Mouse (Mus musculus) forebrain, embryonic 14.5 days (tissue): ENCODE measurements around the gene Nat8. TPM values are rescaled to one million over a fixed set of nuclear protein-coding genes. Genes with fewer than 3 reads are reported as not detected.
"Not testable (repeated sequence)": the region's sequence is repeated elsewhere in the genome, so short reads cannot be mapped to it uniquely, and the experiment has no call there.

Source experiments
- ATAC-seq: fragments of 200-750 bp; cut with Nextera tagmentation; 2 replicates; pipeline ENCODE4 v1.8.0; 2017; ENCODE audit warnings: mild to moderate bottlenecking, moderate library complexity
- DNase-seq: peaks from one replicate; pipeline ENCODE4 v3.0.0-alpha.2; 2015; ENCODE audit warnings: low spot score
- H3K27ac ChIP-seq: fragments of 300-500 bp; sonication (generic); 2 replicates; pipeline ENCODE4 v1.5.1; 2014; ENCODE audit warnings: low read depth, mild to moderate bottlenecking, control low read depth, low read length, moderate library complexity
- H3K27me3 ChIP-seq: fragments of 300-500 bp; sonication (generic); replicated peaks from 2 replicates; pipeline ENCODE4 v1.6.1; 2014; ENCODE audit warnings: low read length, control low read depth, mixed read lengths; ENCODE audit not compliant: control insufficient read depth, insufficient read depth
- H3K36me3 ChIP-seq: fragments of 300-500 bp; sonication (generic); 2 replicates; pipeline ENCODE4 v1.6.1; 2014; ENCODE audit warnings: low read length, control low read depth; ENCODE audit not compliant: control insufficient read depth, insufficient read depth
- H3K4me1 ChIP-seq: fragments of 300-500 bp; sonication (generic); 2 replicates; pipeline ENCODE4 v1.6.1; 2014; ENCODE audit warnings: antibody characterized with exemption, low read length, control low read depth; ENCODE audit not compliant: control insufficient read depth, insufficient read depth
- H3K4me2 ChIP-seq: fragments of 300-500 bp; sonication (generic); 2 replicates; pipeline ENCODE4 v1.6.1; 2014; ENCODE audit warnings: mild to moderate bottlenecking, control low read depth, low read length
- H3K4me3 ChIP-seq: fragments of 300-500 bp; sonication (generic); 2 replicates; pipeline ENCODE4 v1.5.1; 2014; ENCODE audit warnings: low read depth, low read length, control low read depth
- H3K9ac ChIP-seq: fragments of 300-500 bp; sonication (generic); 2 replicates; pipeline ENCODE4 v1.6.1; 2014; ENCODE audit warnings: mild to moderate bottlenecking, low read length, control low read depth, moderate library complexity
- H3K9me3 ChIP-seq: fragments of 300-500 bp; sonication (generic); replicated peaks from 2 replicates; pipeline ENCODE4 v1.6.1; 2016; ENCODE audit warnings: low read length, control low read depth, mixed read lengths; ENCODE audit not compliant: control insufficient read depth
- WGBS: fragments of 180-500 bp; shearing (Covaris S2); extraction: QIAGEN DNeasy Blood & Tissue Kit; methylation state at CpG from one replicate; pipeline ENCODE4 v1.1.7; 2014; 5-methylcytosine and 5-hydroxymethylcytosine counted together
- polyA plus RNA-seq: library from polyadenylated mRNA; unstranded; fragments of >200 nt; fragmentation: Nextera tagmentation; extraction: Ambion mirVana; gene quantifications from 2 replicates; pipeline ENCODE4 v1.2.1, GENCODE M21; 2014

Gene Nat8
- polyA plus RNA-seq, 1 experiment from 2014 or later: not detected

GRCm38 (mm10) chr6:85862565-85862964 lies 30.7 kb upstream of the Nat8 start:
- no peak overlapping the region for H3K9ac ChIP-seq
- H3K9me3 ChIP-seq: no peaks in the 10 kb centered on the region
- DNase-seq (no peak), ATAC-seq (no peak)
- 54% methylated on average over 3 of the region's 3 CpGs for WGBS
- no peaks in the 10 kb centered on the region for H3K27me3 ChIP-seq
- H3K4me3 ChIP-seq: no peak overlapping the region
- no peak overlapping the region for H3K4me2 ChIP-seq
- no peaks in the 10 kb centered on the region for H3K36me3 ChIP-seq
- no peak overlapping the region for H3K27ac ChIP-seq
- no peaks in the 10 kb centered on the region for H3K4me1 ChIP-seq

GRCm38 (mm10) chr6:85861247-85861646 lies 29.4 kb upstream of the Nat8 start:
- Histone ChIP-seq H3K27me3 (no peaks in the 10 kb centered on the region), H3K27ac (no peak overlapping the region), H3K36me3 (no peaks in the 10 kb centered on the region), H3K9ac (no peak overlapping the region), H3K4me3 (no peak overlapping the region), H3K4me2 (no peak overlapping the region), H3K9me3 (no peaks in the 10 kb centered on the region), H3K4me1 (no peaks in the 10 kb centered on the region)
- no peak for ATAC-seq
- DNase-seq: no peak
- 87% methylated on average over 3 of the region's 3 CpGs for WGBS

GRCm38 (mm10) chr6:85856194-85856678 lies 24.4 kb upstream of the Nat8 start:
- no peak for DNase-seq
- Histone ChIP-seq H3K9me3 (no peaks in the 10 kb centered on the region), H3K4me1 (no peaks in the 10 kb centered on the region), H3K36me3 (no peaks in the 10 kb centered on the region), H3K27me3 (no peaks in the 10 kb centered on the region), H3K4me2 (no peak overlapping the region), H3K27ac (no peak overlapping the region), H3K4me3 (no peak overlapping the region), H3K9ac (no peak overlapping the region)
- 72% methylated on average over 1 of the region's 1 CpGs for WGBS
- ATAC-seq: no peak

GRCm38 (mm10) chr6:85853481-85853880 lies 21.6 kb upstream of the Nat8 start:
- Histone ChIP-seq H3K27me3 (no peaks in the 10 kb centered on the region), H3K9me3 (no peaks in the 10 kb centered on the region), H3K4me1 (no peaks in the 10 kb centered on the region), H3K27ac (no peak overlapping the region), H3K9ac (no peak overlapping the region), H3K4me2 (no peak overlapping the region), H3K36me3 (no peaks in the 10 kb centered on the region), H3K4me3 (no peak overlapping the region)
- ATAC-seq (no peak), DNase-seq (no peak)
- WGBS: 75% methylated on average over 3 of the region's 3 CpGs

GRCm38 (mm10) chr6:85851062-85851773 lies 19.3 kb upstream of the Nat8 start:
- WGBS: 92% methylated on average over 7 of the region's 7 CpGs
- H3K27me3 ChIP-seq: no peaks in the 10 kb centered on the region
- no peak overlapping the region for H3K27ac ChIP-seq
- H3K4me1 ChIP-seq: peaks cover 3% of the 10 kb centered on the region; the same call in 1 of the 2 replicates
- DNase-seq (no peak), ATAC-seq (no peak)
- no peaks in the 10 kb centered on the region for H3K36me3 ChIP-seq
- H3K9ac ChIP-seq: no peak overlapping the region
- H3K9me3 ChIP-seq: no peaks in the 10 kb centered on the region
- H3K4me3 ChIP-seq: no peak overlapping the region
- H3K4me2 ChIP-seq: no peak overlapping the region

- no peak overlapping the region for H3K4me3 ChIP-seq
- H3K27me3 ChIP-seq: no peaks in the 10 kb centered on the region
- H3K9me3 ChIP-seq: no peaks in the 10 kb centered on the region
- WGBS: 7% methylated on average over 2 of the region's 2 CpGs
- no peaks in the 10 kb centered on the region for H3K36me3 ChIP-seq
- no peak overlapping the region for H3K9ac ChIP-seq
- no peak for ATAC-seq
- peaks cover 3% of the 10 kb centered on the region; the same call in 1 of the 2 replicates for H3K4me1 ChIP-seq
- no peak for DNase-seq
- H3K27ac ChIP-seq: no peak overlapping the region
- H3K4me2 ChIP-seq: no peak overlapping the region
These were observed 17.4 kb upstream of the Nat8 start for GRCm38 (mm10) chr6:85849240-85849639.

GRCm38 (mm10) chr6:85848140-85848539 lies 16.3 kb upstream of the Nat8 start:
- no peak for ATAC-seq
- Histone ChIP-seq H3K9me3 (no peaks in the 10 kb centered on the region), H3K36me3 (no peaks in the 10 kb centered on the region), H3K9ac (no peak overlapping the region), H3K4me1 (peaks cover 3% of the 10 kb centered on the region; the same call in 1 of the 2 replicates), H3K27me3 (no peaks in the 10 kb centered on the region), H3K4me3 (no peak overlapping the region), H3K4me2 (no peak overlapping the region), H3K27ac (no peak overlapping the region)
- no peak for DNase-seq
- WGBS: 96% methylated on average over 4 of the region's 4 CpGs

GRCm38 (mm10) chr6:85846921-85847320 lies 15.0 kb upstream of the Nat8 start:
- Histone ChIP-seq H3K27ac (no peak overlapping the region), H3K4me1 (peaks cover 3% of the 10 kb centered on the region; the same call in 1 of the 2 replicates), H3K9me3 (no peaks in the 10 kb centered on the region), H3K4me3 (no peak overlapping the region), H3K9ac (no peak overlapping the region), H3K4me2 (no peak overlapping the region), H3K27me3 (no peaks in the 10 kb centered on the region), H3K36me3 (no peaks in the 10 kb centered on the region)
- WGBS: 50% methylated on average over 1 of the region's 1 CpGs
- ATAC-seq: no peak
- DNase-seq: no peak

- not testable (repeated sequence) for H3K4me2 ChIP-seq, H3K9ac ChIP-seq, DNase-seq, H3K27ac ChIP-seq, H3K27me3 ChIP-seq, H3K4me1 ChIP-seq, H3K4me3 ChIP-seq, H3K36me3 ChIP-seq, H3K9me3 ChIP-seq, ATAC-seq
- WGBS: 75% methylated on average over 25 of the region's 25 CpGs
These were observed 12.0 kb upstream of the Nat8 start for GRCm38 (mm10) chr6:85843677-85844458.
